Mouse (Mus musculus) kidney, adult 8-10 months (tissue): ENCODE results near the gene Nf2.
A peak's percentile ranks its signal among the peaks of the same experiment; 100 is the strongest.

Experiments used
- DNase-seq, 2 experiments: peaks; one replicate each; pipeline ENCODE4 v3.0.0; 2022

Gene Nf2

DNA sequence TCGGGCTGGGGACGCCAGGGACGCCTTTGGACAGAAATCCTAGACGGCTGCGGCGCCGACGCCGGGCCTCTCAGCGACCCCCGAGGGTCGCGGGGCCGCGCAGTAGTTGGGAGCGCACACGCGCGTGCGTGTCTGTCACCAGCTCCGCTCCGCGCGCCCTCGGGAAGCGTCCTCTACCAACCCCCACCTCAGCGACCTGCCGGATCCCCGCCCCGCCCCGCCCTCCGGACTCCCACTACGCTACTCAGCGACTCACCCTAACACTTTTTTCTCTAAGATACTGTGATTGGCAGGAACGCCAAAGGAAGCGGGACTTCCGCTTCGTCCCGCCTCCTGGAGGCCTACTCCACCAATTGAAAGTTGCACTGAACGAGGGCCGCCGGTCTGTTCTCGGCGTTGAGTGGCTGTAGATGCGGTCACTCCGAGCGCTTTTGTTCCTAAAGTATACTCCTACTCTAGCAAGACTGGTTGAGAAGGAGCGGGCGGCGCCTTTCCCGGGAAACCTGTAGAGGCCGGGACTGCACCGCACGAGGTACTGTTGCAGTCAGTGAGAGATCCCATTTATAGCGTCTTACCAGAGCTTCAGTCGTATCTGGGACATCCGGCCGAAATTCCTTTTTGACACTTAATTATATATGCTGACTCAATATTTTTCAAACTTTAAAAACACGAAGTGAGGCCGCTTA lies at the start of gene Nf2:
Nf2 (minus strand) TSS at position 279 of the 686 bp plus-strand sequence.
- DNase-seq = peak; percentile 99 to 100

DNA sequence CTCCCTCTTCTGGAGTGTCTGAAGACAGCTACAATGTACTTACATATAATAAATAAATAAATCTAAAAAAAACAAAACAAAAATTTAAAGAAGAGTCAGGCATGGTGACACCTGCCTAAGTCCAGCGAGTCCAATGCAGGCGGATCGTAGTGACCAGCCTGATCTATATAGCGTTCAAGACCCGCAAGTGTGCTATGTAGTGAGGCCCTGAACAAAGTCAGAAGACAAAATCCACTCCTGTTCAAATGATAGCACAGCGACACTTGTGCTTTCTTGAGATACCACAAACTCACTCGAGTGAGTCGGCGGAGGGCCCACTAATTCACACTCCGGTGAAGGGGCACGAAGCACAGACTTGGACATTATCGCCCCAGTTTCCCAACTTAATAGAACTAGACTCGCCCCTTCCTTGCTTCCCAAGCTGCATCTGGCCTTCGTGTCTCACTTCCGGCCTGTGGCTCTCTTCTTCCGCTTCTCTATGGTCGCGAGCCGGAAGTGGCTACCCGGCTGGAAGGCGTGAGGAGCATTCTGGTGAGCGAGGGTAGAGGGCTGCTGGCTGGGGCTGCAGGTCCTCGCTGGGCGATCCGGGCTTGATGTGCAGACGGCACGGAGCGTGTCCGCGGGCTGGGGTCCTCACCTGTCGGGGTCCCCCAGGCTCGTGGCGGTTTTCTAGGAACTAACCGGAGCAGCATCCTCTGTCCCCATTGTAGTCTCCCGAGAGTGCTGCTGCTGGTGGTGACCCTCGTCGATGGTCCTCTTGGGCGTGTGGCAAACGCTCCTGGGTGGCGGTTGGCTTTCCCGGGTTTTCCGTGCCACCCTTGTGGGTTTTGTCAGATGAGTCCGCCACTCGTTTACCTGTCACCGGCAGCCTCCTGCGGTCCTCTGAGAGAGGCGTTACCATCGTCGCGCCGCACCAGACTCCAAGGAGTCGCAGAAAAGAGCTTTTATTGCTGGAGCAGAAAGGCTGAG lies 45.8 kb upstream of the Nf2 start, which contains the start of gene Thoc5:
Thoc5 (plus strand) TSS at position 473 of the 969 bp plus-strand sequence.
- peak; percentile 75 to 83 for DNase-seq

DNA sequence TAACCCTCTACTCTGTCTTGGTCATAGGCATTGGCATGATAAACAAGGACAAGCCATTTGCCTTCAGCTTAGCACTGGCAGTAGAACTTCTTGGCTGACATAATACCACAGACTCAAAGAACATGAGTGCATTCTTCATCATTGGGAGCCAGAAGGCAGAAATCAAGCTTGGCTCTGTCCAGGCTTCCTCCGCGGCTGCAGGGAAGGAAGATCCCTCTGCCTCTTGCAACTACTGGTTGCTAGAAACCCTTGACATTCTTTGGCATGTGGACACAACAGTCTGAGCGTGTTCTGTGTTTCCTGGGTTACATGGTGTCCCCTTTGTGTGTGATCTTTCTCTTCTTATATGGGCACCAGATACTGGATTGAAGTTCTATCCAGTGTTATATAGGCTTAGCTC lies 37.7 kb upstream of the Nf2 start:
- no peak for DNase-seq

- peak; percentile 41 to 77 for DNase-seq
Measured at GRCm38 (mm10) chr11:4885385-4885903, 36.1 kb upstream of the Nf2 start.

GRCm38 (mm10) chr11:4882892-4883627 lies 33.7 kb upstream of the Nf2 start:
- peak; percentile 88 to 93 for DNase-seq

DNA sequence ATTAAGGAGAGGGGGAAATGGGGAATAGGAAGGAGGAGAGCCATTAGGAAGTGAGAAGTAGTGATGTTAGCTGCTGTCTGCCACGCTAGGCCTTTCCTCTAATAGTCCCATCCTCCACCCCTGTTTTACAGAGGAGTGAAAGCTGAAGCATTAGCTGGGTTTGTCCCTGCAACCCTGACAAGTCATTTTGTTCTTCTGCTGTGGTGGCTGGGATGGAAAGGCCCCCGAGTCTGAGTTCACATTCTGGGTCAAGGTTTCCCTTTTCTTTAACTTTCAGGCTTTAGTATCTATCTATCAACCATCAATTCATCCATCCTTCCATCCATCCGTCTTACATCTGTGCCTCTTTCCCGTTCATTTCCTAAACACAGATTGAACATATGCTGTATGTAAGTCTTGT lies 31.8 kb upstream of the Nf2 start:
- DNase-seq = no peak

DNA sequence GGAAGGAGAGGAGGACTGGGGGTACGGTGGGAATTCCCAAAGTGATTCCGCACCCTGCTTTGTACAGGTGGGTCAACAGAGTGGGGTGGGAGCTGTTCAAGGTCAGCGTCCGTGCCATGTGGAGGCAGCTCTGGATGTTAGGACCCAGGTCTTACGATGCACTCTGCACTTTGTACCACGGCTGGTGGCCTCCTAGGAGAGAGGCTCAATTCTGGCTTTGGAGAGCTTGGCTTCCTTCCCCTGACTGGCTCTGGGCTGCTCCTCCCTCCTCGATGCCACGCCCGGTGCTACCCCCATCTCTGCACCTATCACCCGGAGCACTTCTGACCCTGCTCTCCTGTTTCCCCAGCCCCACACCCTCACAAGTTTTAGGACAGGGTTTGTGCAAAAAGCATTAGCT lies 25.2 kb upstream of the Nf2 start:
- DNase-seq = peak; percentile 82

- DNase-seq = peak; percentile 81 to 88
Measured at GRCm38 (mm10) chr11:4873755-4874475, 24.6 kb upstream of the Nf2 start, which contains the start of gene Nipsnap1. Nipsnap1 (plus strand) TSS chr11:4873951.

DNA sequence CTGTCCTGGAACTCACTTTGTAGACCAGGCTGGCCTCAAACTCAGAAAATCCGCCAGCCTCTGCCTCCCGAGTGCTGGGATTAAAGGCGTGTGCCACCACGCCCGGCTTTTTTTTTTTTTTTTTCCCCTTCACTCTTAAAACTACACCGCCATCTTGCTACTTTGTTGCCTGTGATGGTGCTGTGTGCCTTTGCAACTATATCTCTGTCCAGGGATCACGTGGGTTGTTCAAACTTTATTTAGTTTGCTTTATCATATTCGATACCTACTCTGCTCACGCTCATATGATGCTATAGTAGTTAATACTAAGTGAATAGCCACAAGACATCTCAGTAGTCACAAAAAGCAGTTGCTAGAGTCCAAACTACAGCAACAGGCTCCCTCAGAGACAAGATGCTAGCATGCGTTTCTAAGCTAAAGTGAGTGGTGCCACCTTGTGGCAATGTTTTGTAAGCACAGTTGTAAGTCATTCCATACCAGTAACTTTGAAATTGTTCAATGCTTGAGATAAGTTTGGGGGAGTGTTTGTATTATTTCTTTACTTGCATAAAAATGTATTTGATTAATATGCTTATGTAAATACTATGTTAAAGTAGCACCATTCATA lies 16.4 kb upstream of the Nf2 start:
- DNase-seq = peak; percentile 59 to 72

DNA sequence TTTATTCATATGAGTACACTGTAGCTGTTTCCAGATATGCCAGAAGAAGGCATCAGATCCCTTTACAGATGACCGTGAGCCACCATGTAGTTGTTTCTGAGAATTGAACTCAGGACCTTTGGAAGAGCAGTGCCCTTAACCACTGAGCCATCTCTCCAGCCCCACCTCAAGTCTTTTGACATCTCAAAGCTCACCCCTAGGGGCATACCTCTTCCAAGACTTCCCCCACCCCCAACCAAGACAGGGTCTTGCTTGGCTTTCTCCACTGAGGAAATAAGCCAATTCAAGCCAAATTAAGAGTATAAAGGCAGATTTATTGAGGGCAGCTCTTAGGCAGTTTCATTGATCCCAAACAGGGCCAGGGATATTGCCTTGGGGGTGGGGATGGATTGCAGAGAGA lies 13.4 kb upstream of the Nf2 start:
- DNase-seq = no peak

DNA sequence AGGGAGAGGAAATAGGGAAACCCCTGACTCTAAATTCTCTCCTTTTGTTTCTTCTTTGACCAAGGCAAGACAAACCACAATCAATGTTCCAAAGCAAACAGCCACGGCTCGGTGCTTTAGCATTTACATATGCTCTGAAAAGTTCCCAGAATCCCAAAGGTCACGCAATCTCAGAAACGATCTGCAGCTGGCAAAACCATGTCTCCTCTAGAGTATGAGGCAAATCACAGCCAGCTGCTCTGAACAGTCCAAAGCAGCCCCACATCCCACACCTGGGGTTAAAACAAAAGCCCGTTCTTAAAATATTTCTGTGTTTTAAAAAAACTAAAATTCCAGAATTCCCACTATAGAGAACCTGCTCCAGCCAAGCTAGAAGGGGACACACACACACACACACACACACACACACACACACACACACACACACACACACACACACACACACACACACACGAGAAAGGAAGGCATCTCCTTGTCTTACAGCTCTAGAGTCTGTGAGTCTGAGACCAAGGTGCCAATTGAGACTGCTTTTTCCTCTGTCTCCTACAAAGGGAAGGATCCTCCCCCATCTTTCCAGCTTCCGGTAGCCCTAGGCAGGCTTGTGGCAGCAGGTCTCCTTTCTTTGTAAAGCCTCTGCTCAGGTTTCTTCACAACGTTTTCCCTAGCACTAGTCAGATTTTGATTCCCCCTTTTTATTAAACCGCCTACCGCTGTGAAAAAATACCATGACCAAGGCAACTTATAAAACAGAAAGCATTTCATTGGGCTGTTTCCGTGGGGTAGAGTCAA lies 12.7 kb upstream of the Nf2 start:
- no peak for DNase-seq

DNA sequence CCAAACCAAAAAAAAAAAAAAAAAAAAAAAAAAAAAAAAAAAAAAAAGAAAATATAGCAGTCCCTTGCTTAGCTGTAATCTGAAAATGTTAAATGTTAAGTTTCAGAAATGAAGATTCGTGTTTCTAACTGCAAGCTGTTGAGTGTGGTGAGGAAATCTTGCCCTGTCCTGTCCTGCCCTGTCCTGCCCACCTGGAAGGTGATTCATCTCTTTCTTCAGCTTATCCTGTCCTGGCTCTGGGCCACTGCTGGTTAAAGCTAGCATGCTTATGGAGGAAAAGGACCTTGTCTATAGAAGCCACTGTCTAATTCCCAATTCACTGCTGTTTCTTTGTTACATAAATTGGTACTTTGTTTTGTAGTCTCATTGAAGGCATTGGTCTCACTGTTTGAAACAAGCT lies 11.7 kb upstream of the Nf2 start:
- no peak for DNase-seq

DNA sequence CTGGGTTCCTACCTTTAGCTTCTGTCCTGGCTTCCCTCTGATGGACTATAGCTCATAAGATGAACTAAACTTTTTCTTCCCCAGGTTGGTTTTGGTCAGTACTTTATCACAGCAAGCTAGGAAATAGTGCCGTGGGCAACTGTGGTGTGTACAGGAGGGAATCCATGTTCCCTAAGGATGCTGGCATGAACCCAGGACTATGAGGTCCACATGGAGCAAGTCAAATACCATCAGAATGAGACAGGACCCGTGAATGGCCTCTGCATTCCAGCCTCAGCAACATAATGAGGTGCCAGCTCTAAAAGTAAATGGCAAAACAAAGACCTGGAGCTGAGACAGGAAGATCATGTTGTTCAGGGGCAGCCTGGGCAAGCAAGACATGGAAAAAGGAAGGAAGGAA lies 9.1 kb upstream of the Nf2 start:
- no peak for DNase-seq

- DNase-seq = no peak
Measured at GRCm38 (mm10) chr11:4854181-4854580, 4.8 kb upstream of the Nf2 start.

DNA sequence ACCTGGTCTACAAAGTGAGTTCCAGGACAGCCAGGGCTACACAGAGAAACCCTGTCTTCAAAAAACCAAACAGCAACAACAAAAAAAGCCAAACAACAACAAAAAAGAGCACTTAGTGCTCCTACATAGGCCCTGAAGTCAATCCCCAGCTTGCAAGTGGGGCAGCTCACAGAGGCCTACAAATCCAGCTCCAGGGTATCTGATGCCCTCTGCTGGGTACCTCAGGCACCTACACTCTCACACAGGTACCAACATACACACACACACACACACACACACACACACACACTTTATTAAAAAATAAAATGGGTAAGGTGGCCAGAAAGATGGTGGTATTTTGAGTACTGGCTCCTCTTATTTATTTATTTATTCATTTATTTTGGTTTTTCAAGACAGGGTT lies 3.7 kb upstream of the Nf2 start:
- no peak for DNase-seq

DNA sequence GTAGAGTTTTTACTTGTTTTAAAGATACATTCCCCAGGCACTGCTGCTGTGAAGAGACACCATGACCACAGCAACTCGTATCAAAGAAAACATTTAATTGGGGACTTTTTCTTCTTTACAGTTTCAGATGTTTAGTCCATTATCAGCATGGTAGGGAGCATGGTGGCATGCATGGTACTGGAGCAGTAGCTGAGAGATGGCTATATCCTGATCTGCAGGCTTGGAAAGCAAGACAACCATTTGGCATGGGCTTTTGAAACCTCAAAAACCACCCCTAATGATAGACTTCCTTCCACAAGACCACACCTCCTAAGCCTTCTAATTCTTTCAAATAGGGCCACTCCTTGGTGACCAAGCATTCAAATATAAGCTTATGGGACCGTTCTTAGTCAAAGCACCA lies 1.1 kb upstream of the Nf2 start:
- no peak for DNase-seq

- DNase-seq = peak; percentile 17 to 47
Measured at GRCm38 (mm10) chr11:4848483-4849248, 670 bp downstream of the Nf2 start.

DNA sequence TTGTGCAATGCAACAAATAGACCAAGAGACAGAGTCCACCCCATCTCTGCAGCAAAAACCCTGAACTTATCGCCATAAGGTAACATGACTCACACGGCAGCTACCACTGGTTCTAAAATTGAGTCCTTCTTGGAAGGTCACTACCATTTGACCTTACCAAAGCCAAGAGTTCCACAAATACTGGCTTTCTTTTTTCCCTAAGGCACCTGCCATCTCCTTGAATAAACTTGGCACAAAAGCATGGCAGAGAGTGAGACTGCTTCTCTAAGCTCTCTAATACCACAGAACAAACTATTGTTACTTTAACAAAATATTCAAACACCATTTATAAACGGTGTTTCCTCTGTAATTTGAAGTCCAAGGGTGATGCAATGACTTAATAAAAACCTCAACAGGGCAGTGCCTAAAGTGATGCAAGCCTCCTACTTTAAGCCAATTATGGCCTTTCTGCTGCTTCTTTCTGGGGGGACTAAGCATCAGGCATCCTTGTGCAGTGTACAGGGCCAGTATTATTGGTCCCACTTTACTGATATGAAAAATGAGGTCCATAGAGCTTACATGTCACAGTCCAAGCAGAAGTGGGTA lies 8.3 kb downstream of the Nf2 start:
- no peak for DNase-seq

DNA sequence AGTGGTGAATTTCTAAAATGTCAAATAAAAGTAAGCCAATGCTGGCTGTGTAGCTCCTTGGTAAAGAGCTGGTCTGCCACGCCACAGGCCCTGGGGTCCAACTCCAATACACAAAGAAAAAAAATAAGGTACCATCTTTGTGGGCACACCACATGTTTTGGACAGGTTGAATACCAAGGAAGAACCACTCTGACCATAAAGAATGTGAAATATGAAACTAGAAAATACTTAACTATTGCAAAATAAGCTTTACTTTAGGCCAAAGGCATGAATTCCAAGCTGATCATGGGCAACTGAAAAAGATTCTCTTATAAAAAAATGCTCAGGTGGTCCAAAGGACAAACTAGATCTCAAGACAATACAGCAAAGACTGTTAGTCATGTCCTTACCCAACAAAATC lies 11.1 kb downstream of the Nf2 start:
- no peak for DNase-seq

- DNase-seq = no peak
Measured at GRCm38 (mm10) chr11:4837342-4837741, 12.0 kb downstream of the Nf2 start.
